Mouse (Mus musculus) E14TG2a.4 (cell line): ENCODE data around the gene Rmdn3.

Experiments used
- H3K27me3 ChIP-seq: 2 replicates; pipeline ENCODE4 v1.6.1; 2014; ENCODE audit warnings: low read length, control low read depth; ENCODE audit not compliant: insufficient read depth
- H3K36me3 ChIP-seq: 2 replicates; pipeline ENCODE4 v1.6.1; 2014; ENCODE audit warnings: low read length, control low read depth; ENCODE audit not compliant: insufficient read depth
- H3K4me1 ChIP-seq: replicated peaks from 2 replicates; pipeline ENCODE4 v1.6.1; 2014; ENCODE audit warnings: low read depth, low read length, control low read depth
- H3K4me3 ChIP-seq: replicated peaks from 2 replicates; pipeline ENCODE4 v1.5.1; 2014; ENCODE audit warnings: mild to moderate bottlenecking, low read length
- H3K9me3 ChIP-seq: 2 replicates; pipeline ENCODE4 v1.6.1; 2014; ENCODE audit warnings: low read length, control low read depth
- CTCF ChIP-seq: conservative IDR thresholded peaks from 2 replicates; pipeline ENCODE4 v1.5.1; 2014; ENCODE audit warnings: low read length
- NANOG ChIP-seq: IDR thresholded peaks from 2 replicates; pipeline ENCODE4 v1.6.1; 2014; ENCODE audit warnings: borderline replicate concordance, low read length, mixed read lengths
- POU5F1 ChIP-seq: IDR thresholded peaks from 2 replicates; pipeline ENCODE4 v1.6.1; 2014; ENCODE audit warnings: low read length, borderline replicate concordance

Rmdn3 gene

GRCm38 (mm10) chr2:119145199-119145598 lies 11.6 kb downstream of the Rmdn3 start:
- no peaks in the 10 kb centered on the region for H3K27me3 ChIP-seq
- no peak overlapping the region for H3K4me3 ChIP-seq
- H3K36me3 ChIP-seq, result peaks cover 97% of the 10 kb centered on the region
- H3K4me1 ChIP-seq, result peaks cover 53% of the 10 kb centered on the region
- no peaks in the 10 kb centered on the region for H3K9me3 ChIP-seq
- TF ChIP-seq CTCF, result peak; percentile 65
- no peak for TF ChIP-seq NANOG
- TF ChIP-seq POU5F1, result no peak

GRCm38 (mm10) chr2:119136346-119136898 lies 20.4 kb downstream of the Rmdn3 start:
- Histone ChIP-seq H3K4me1 (0 out of 2 replicates have a peak, but pooled peaks cover 3% of the 10 kb centered on the region), H3K36me3 (peaks cover 99% of the 10 kb centered on the region), H3K4me3 (no peak overlapping the region), H3K9me3 (no peaks in the 10 kb centered on the region), H3K27me3 (no peaks in the 10 kb centered on the region)
- TF ChIP-seq NANOG (no peak), CTCF (no peak), POU5F1 (no peak)

GRCm38 (mm10) chr2:119113121-119113925 lies 43.5 kb downstream of the Rmdn3 start:
- H3K9me3 ChIP-seq, result no peaks in the 10 kb centered on the region
- TF ChIP-seq CTCF (no peak), POU5F1 (no peak), NANOG (no peak)
- H3K36me3 ChIP-seq, result peaks cover 60% of the 10 kb centered on the region
- no peaks in the 10 kb centered on the region for H3K27me3 ChIP-seq
- peak overlapping the region; percentile 92 for H3K4me3 ChIP-seq
- H3K4me1 ChIP-seq, result peaks cover 30% of the 10 kb centered on the region

GRCm38 (mm10) chr2:119112438-119113112 lies 44.3 kb downstream of the Rmdn3 start, which contains the start of gene Rad51:
TSS of gene Rad51 (plus strand) at chr2:119112793.
- no peaks in the 10 kb centered on the region for H3K9me3 ChIP-seq
- H3K27me3 ChIP-seq, result no peaks in the 10 kb centered on the region
- TF ChIP-seq POU5F1 (no peak), CTCF (no peak), NANOG (no peak)
- H3K4me3 ChIP-seq, result peak within 1 kb of the TSS; percentile 92
- peaks cover 55% of the 10 kb centered on the region for H3K36me3 ChIP-seq
- H3K4me1 ChIP-seq, result peaks cover 30% of the 10 kb centered on the region

- peak overlapping the region; percentile 92; the same call in 1 of the 2 replicates for H3K4me3 ChIP-seq
- no peaks in the 10 kb centered on the region for H3K9me3 ChIP-seq
- H3K36me3 ChIP-seq, result peaks cover 45% of the 10 kb centered on the region
- TF ChIP-seq POU5F1 (no peak), CTCF (no peak), NANOG (no peak)
- peaks cover 32% of the 10 kb centered on the region for H3K4me1 ChIP-seq
- H3K27me3 ChIP-seq, result no peaks in the 10 kb centered on the region
Measured at GRCm38 (mm10) chr2:119111060-119111459, 45.8 kb downstream of the Rmdn3 start.

- TF ChIP-seq CTCF, result no peak
- no peak for TF ChIP-seq NANOG
- TF ChIP-seq POU5F1, result no peak
- H3K27me3 ChIP-seq, result no peaks in the 10 kb centered on the region
Measured at GRCm38 (mm10) chr2:119108554-119108953, 48.3 kb downstream of the Rmdn3 start.

GRCm38 (mm10) chr2:119106583-119106982 lies 50.3 kb downstream of the Rmdn3 start:
- TF ChIP-seq POU5F1, result no peak
- TF ChIP-seq CTCF, result no peak
- no peak for TF ChIP-seq NANOG
- Histone ChIP-seq H3K4me3 (no peak overlapping the region), H3K4me1 (peaks cover 4% of the 10 kb centered on the region), H3K27me3 (no peaks in the 10 kb centered on the region), H3K9me3 (no peaks in the 10 kb centered on the region), H3K36me3 (peaks cover 66% of the 10 kb centered on the region)

More at GRCm38 (mm10) chr2:119108554-119108953, 48.3 kb downstream of the Rmdn3 start:
- H3K4me1 ChIP-seq, result peaks cover 9% of the 10 kb centered on the region
- H3K36me3 ChIP-seq, result peaks cover 46% of the 10 kb centered on the region
- H3K9me3 ChIP-seq, result no peaks in the 10 kb centered on the region
- no peak overlapping the region for H3K4me3 ChIP-seq

- H3K27me3 ChIP-seq, result no peaks in the 10 kb centered on the region
- peaks cover 58% of the 10 kb centered on the region for H3K36me3 ChIP-seq
- TF ChIP-seq POU5F1 (no peak), CTCF (peak; percentile 46)
- no peak overlapping the region for H3K4me3 ChIP-seq
- H3K9me3 ChIP-seq, result no peaks in the 10 kb centered on the region
- H3K4me1 ChIP-seq, result peaks cover 2% of the 10 kb centered on the region; the same call in 1 of the 2 replicates
Measured at GRCm38 (mm10) chr2:119101552-119101951, 55.3 kb downstream of the Rmdn3 start.
